Mouse (Mus musculus): ENCODE results near the gene Poglut1.

GRCm38 (mm10) chr16:38548000-38548399 lies 2.1 kb downstream of the Poglut1 start:
- TF ChIP-seq CTCF (IDR thresholded peaks at IDR 0.05; ENCODE audit: low read depth, low read length) (no peak), POLR2A (IDR thresholded peaks at IDR 0.05; ENCODE audit: borderline replicate concordance, low read depth, low read length) (no peak)

All from bone marrow macrophage, adult 2 months (primary cell).